Mouse (Mus musculus) ES-E14 (cell line): ENCODE measurements around the gene Zfr2. TPM values are rescaled to one million over a fixed set of nuclear protein-coding genes. Genes with fewer than 3 reads are reported as not detected.

Experiments
- DNase-seq: peaks from one replicate; pipeline ENCODE4 v3.0.0-alpha.2; 2013; ENCODE audit warnings: low read depth, low spot score
- H3K27ac ChIP-seq: 2 replicates; pipeline ENCODE4 v1.5.1; 2012; ENCODE audit warnings: low read depth, mild to moderate bottlenecking, low read length, moderate library complexity, mixed read lengths; ENCODE audit not compliant: poor library complexity, insufficient read depth, severe bottlenecking
- H3K36me3 ChIP-seq: 2 replicates; pipeline ENCODE4 v1.6.1; 2012; ENCODE audit warnings: mild to moderate bottlenecking, low read length, moderate library complexity, mixed read lengths; ENCODE audit not compliant: control insufficient read depth, poor library complexity, insufficient read depth, severe bottlenecking
- H3K4me1 ChIP-seq, 2 experiments: fragments of 150-350 bp in 1 of 2; sonication (generic) in 1 of 2; 2 replicates each; pipeline ENCODE4 v1.6.1; 2012; ENCODE audit warnings: low read length in 2 of 2, mild to moderate bottlenecking in 1 of 2, mixed read lengths in 1 of 2; ENCODE audit not compliant: control insufficient read depth in 2 of 2, insufficient read depth in 2 of 2, poor library complexity in 1 of 2
- H3K4me3 ChIP-seq, 2 experiments: fragments of 150-350 bp in 1 of 2; sonication (generic) in 1 of 2; 2 replicates each; pipeline ENCODE4 v1.5.1; 2012; ENCODE audit warnings: low read length in 2 of 2, low read depth in 1 of 2, mild to moderate bottlenecking in 1 of 2, mixed read lengths in 1 of 2; ENCODE audit not compliant: insufficient read depth in 1 of 2, poor library complexity in 1 of 2, severe bottlenecking in 1 of 2
- H3K9ac ChIP-seq: 2 replicates; pipeline ENCODE4 v1.6.1; 2012; ENCODE audit warnings: low read depth, mild to moderate bottlenecking, low read length, mixed read lengths; ENCODE audit not compliant: poor library complexity, insufficient read depth, severe bottlenecking
- H3K9me3 ChIP-seq: fragments of 150-350 bp; sonication (generic); 2 replicates; pipeline ENCODE4 v1.6.1; 2012; ENCODE audit warnings: low read depth, mild to moderate bottlenecking, low read length; ENCODE audit not compliant: control insufficient read depth, insufficient read depth
- CHD2 ChIP-seq: IDR thresholded peaks from 2 replicates; pipeline ENCODE4 v1.6.1; 2014; ENCODE audit warnings: mild to moderate bottlenecking, low read depth, low read length, inconsistent platforms
- HCFC1 ChIP-seq: IDR thresholded peaks from 2 replicates; pipeline ENCODE4 v1.6.1; 2012; ENCODE audit warnings: low read length, inconsistent platforms, borderline replicate concordance; ENCODE audit not compliant: insufficient read depth
- MAFK ChIP-seq: IDR thresholded peaks from 2 replicates; pipeline ENCODE4 v1.6.1; 2014; ENCODE audit warnings: mild to moderate bottlenecking, low read depth, low read length, inconsistent platforms; ENCODE audit not compliant: insufficient read depth
- ZC3H11A ChIP-seq: IDR thresholded peaks from 2 replicates; pipeline ENCODE4 v1.6.1; 2012; ENCODE audit warnings: low read depth, mild to moderate bottlenecking, inconsistent platforms, low read length, borderline replicate concordance
- ZNF384 ChIP-seq: IDR thresholded peaks from 2 replicates; pipeline ENCODE4 v1.6.1; 2012; ENCODE audit warnings: low read depth, low read length, inconsistent platforms
- in situ Hi-C, 2 experiments: fragments of 600-800 bp; cut with MboI; formaldehyde crosslinking; loops; one replicate each; pipeline ENCODE4 v1.15.1; 2025; ENCODE audit warnings: low sequenced_read_pairs in 2 of 2, inconsistent platforms in 1 of 2; ENCODE audit not compliant: unreplicated experiment in 2 of 2
- total RNA-seq: library from RNA; depleted of rRNA; stranded (reverse); fragments of 300-350 nt; gene quantifications from 2 replicates; pipeline ENCODE4 v1.2.3, GENCODE M21; 2012

Gene Zfr2
- total RNA-seq, 1 experiment, result 0.67 TPM

- H3K4me1 ChIP-seq, result peaks cover 2 to 23% of the 10 kb centered on the region in 2 experiments; a peak in 3 of 4 replicates
- H3K9ac ChIP-seq, result peak overlapping the region; percentile 57; the same call in 1 of the 2 replicates
- no peak overlapping the region for H3K27ac ChIP-seq
- in situ Hi-C loops, result no loop called here
- no peak for TF ChIP-seq ZC3H11A
- TF ChIP-seq ZNF384, result no peak
- TF ChIP-seq MAFK, result no peak
- no peak for TF ChIP-seq CHD2
- no peak for TF ChIP-seq HCFC1
- H3K36me3 ChIP-seq, result peaks cover 10% of the 10 kb centered on the region
- H3K4me3 ChIP-seq, result peak overlapping the region; percentile 20 to 46
- H3K9me3 ChIP-seq, result no peaks in the 10 kb centered on the region
- DNase-seq, result no peak
These were observed 42.6 kb upstream of the Zfr2 start for GRCm38 (mm10) chr10:81190236-81190911.

GRCm38 (mm10) chr10:81190912-81191321 lies 42.0 kb upstream of the Zfr2 start:
- peaks cover 2 to 23% of the 10 kb centered on the region in 2 experiments; a peak in 3 of 4 replicates for H3K4me1 ChIP-seq
- TF ChIP-seq MAFK, result no peak
- no peak for TF ChIP-seq ZC3H11A
- no peak for TF ChIP-seq ZNF384
- TF ChIP-seq CHD2, result no peak
- TF ChIP-seq HCFC1, result no peak
- no peak overlapping the region for H3K9ac ChIP-seq
- peaks cover 10% of the 10 kb centered on the region; the same call in 1 of the 2 replicates for H3K36me3 ChIP-seq
- no peak overlapping the region for H3K27ac ChIP-seq
- no peaks in the 10 kb centered on the region for H3K9me3 ChIP-seq
- no peak for DNase-seq
- in situ Hi-C loops, result no loop called here
- no peak overlapping the region for H3K4me3 ChIP-seq

- Histone ChIP-seq H3K4me1 (peaks cover 2 to 23% of the 10 kb centered on the region in 2 experiments; a peak in 3 of 4 replicates), H3K36me3 (peaks cover 10% of the 10 kb centered on the region; the same call in 1 of the 2 replicates), H3K9me3 (no peaks in the 10 kb centered on the region), H3K27ac (no peak overlapping the region), H3K4me3 (peak overlapping the region in 1 of 2 experiments; percentile 68; a peak in 1 of 4 replicates), H3K9ac (peak overlapping the region; percentile 16; the same call in 1 of the 2 replicates)
- no peak for DNase-seq
- in situ Hi-C loops, result no loop called here
- TF ChIP-seq MAFK (no peak), HCFC1 (no peak), ZNF384 (no peak), ZC3H11A (no peak), CHD2 (no peak)
These were observed 41.5 kb upstream of the Zfr2 start for GRCm38 (mm10) chr10:81191342-81191982.

- Histone ChIP-seq H3K4me1 (peaks cover 2 to 23% of the 10 kb centered on the region in 2 experiments; a peak in 3 of 4 replicates), H3K4me3 (peak overlapping the region; percentile 68 to 87), H3K9ac (peak overlapping the region; percentile 94), H3K36me3 (peaks cover 3% of the 10 kb centered on the region; the same call in 1 of the 2 replicates), H3K27ac (peak overlapping the region; percentile 82), H3K9me3 (no peaks in the 10 kb centered on the region)
- no peak for DNase-seq
- TF ChIP-seq CHD2 (no peak), HCFC1 (no peak; the same call in 1 of the 2 replicates), ZNF384 (no peak), ZC3H11A (no peak), MAFK (no peak)
- in situ Hi-C loops, result no loop called here
These were observed 40.5 kb upstream of the Zfr2 start for GRCm38 (mm10) chr10:81192270-81192967.
